Mouse (Mus musculus) ES-E14 (cell line): ENCODE results near the gene Stum.

Experiments
- CHD2 ChIP-seq: IDR thresholded peaks from 2 replicates; pipeline ENCODE4 v1.6.1; 2014; ENCODE audit warnings: mild to moderate bottlenecking, low read depth, low read length, inconsistent platforms
- HCFC1 ChIP-seq: IDR thresholded peaks from 2 replicates; pipeline ENCODE4 v1.6.1; 2012; ENCODE audit warnings: low read length, inconsistent platforms, borderline replicate concordance; ENCODE audit not compliant: insufficient read depth
- ZC3H11A ChIP-seq: IDR thresholded peaks from 2 replicates; pipeline ENCODE4 v1.6.1; 2012; ENCODE audit warnings: low read depth, mild to moderate bottlenecking, inconsistent platforms, low read length, borderline replicate concordance

GRCm38 (mm10) chr1:180510442-180510841, 27.1 kb upstream of the Stum start:
- no peak for TF ChIP-seq CHD2
- no peak for TF ChIP-seq HCFC1
- TF ChIP-seq ZC3H11A = no peak
